Mouse (Mus musculus) midbrain, embryonic 14.5 days (tissue): ENCODE measurements around the gene Stn1. TPM values are rescaled to one million over a fixed set of nuclear protein-coding genes. Genes with fewer than 3 reads are reported as not detected.
A peak's percentile ranks its signal among the peaks of the same experiment; 100 is the strongest.
"Not testable (repeated sequence)": the region's sequence is repeated elsewhere in the genome, so short reads cannot be mapped to it uniquely, and the experiment has no call there.

Experiments used
- ATAC-seq: fragments of 200-750 bp; cut with Nextera tagmentation; 2 replicates; pipeline ENCODE4 v1.8.0; 2017; ENCODE audit warnings: moderate number of reproducible peaks, moderate library complexity; ENCODE audit not compliant: low FRiP score, low TSS enrichment
- DNase-seq: peaks from one replicate; pipeline ENCODE4 v3.0.0-alpha.2; 2015
- H3K27ac ChIP-seq: fragments of 300-500 bp; sonication (generic); replicated peaks from 2 replicates; pipeline ENCODE4 v1.5.1; 2014; ENCODE audit warnings: mild to moderate bottlenecking, low read depth, low read length, moderate library complexity
- H3K27me3 ChIP-seq: fragments of 300-500 bp; sonication (generic); 2 replicates; pipeline ENCODE4 v1.6.1; 2014; ENCODE audit warnings: low read length, control low read depth, mixed read lengths; ENCODE audit not compliant: control insufficient read depth, insufficient read depth
- H3K36me3 ChIP-seq: fragments of 300-500 bp; sonication (generic); 2 replicates; pipeline ENCODE4 v1.6.1; 2014; ENCODE audit warnings: low read length, control low read depth; ENCODE audit not compliant: control insufficient read depth, insufficient read depth
- H3K4me1 ChIP-seq: fragments of 300-500 bp; sonication (generic); 2 replicates; pipeline ENCODE4 v1.6.1; 2014; ENCODE audit warnings: mild to moderate bottlenecking, antibody characterized with exemption, low read length, control low read depth; ENCODE audit not compliant: control insufficient read depth, insufficient read depth
- H3K4me2 ChIP-seq: fragments of 300-500 bp; sonication (generic); 2 replicates; pipeline ENCODE4 v1.6.1; 2014; ENCODE audit warnings: mild to moderate bottlenecking, low read length, moderate library complexity
- H3K4me3 ChIP-seq: fragments of 300-500 bp; sonication (generic); replicated peaks from 2 replicates; pipeline ENCODE4 v1.5.1; 2014; ENCODE audit warnings: low read depth, low read length
- H3K9ac ChIP-seq: fragments of 300-500 bp; sonication (generic); replicated peaks from 2 replicates; pipeline ENCODE4 v1.6.1; 2014; ENCODE audit warnings: mild to moderate bottlenecking, low read length, moderate library complexity
- H3K9me3 ChIP-seq: fragments of 300-500 bp; sonication (generic); 2 replicates; pipeline ENCODE4 v1.6.1; 2016; ENCODE audit warnings: low read length, control low read depth, mixed read lengths; ENCODE audit not compliant: control insufficient read depth
- WGBS: fragments of 180-500 bp; shearing (Covaris S2); extraction: QIAGEN DNeasy Blood & Tissue Kit; methylation state at CpG from one replicate; pipeline ENCODE4 v1.1.7; 2014; 5-methylcytosine and 5-hydroxymethylcytosine counted together
- polyA plus RNA-seq: library from polyadenylated mRNA; unstranded; fragments of >200 nt; fragmentation: Nextera tagmentation; extraction: Ambion mirVana; gene quantifications from 2 replicates; pipeline ENCODE4 v1.2.1, GENCODE M21; 2014

The Stn1 gene
- 25.0 and 30.4 TPM in 2 replicates for polyA plus RNA-seq

GRCm38 (mm10) chr19:47537300-47537792 is at the start of gene Stn1:
Stn1 (minus strand) TSS chr19:47537507.
- DNase-seq = no peak
- WGBS = 5% methylated on average over 10 of the region's 10 CpGs
- peak within 1 kb of the TSS; percentile 58 for H3K9ac ChIP-seq
- peak within 1 kb of the TSS; percentile 75 for H3K4me2 ChIP-seq
- no peaks in the 10 kb centered on the region for H3K27me3 ChIP-seq
- H3K4me1 ChIP-seq = peaks cover 7% of the 10 kb centered on the region; the same call in 1 of the 2 replicates
- H3K4me3 ChIP-seq = peak within 1 kb of the TSS; percentile 48
- H3K9me3 ChIP-seq = no peaks in the 10 kb centered on the region
- no peaks in the 10 kb centered on the region for H3K36me3 ChIP-seq
- peak within 1 kb of the TSS; percentile 62 for H3K27ac ChIP-seq
- ATAC-seq = peak; percentile 53

- Histone ChIP-seq H3K9me3 (no peaks in the 10 kb centered on the region), H3K9ac (no peak overlapping the region), H3K27me3 (no peaks in the 10 kb centered on the region), H3K4me3 (no peak overlapping the region), H3K4me1 (peaks cover 2% of the 10 kb centered on the region), H3K36me3 (no peaks in the 10 kb centered on the region), H3K27ac (no peak overlapping the region), H3K4me2 (no peak overlapping the region)
- ATAC-seq = no peak
- WGBS = 92% methylated on average over 1 of the region's 1 CpGs
- DNase-seq = no peak
Observed at GRCm38 (mm10) chr19:47587009-47587408, 49.7 kb upstream of the Stn1 start.

DNA sequence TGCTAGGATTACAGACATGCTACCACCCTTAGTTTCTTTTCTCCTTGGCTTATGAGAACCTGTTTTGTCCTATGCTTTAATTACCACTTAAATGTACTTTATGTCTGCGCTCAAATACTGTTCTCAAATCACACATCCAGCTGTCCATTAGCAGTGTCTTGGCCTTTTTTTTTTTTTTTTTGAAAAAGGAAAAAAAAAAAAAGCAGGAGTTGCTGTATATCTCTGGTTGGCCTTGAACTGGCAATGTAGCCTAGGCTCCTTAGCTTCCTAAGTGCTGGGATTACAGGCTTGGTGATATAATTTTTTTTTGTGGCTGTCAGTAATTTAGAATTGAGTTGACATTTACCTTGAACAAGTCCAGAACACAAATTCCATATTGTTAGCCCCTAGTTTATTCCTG is 48.5 kb upstream of the Stn1 start:
- Histone ChIP-seq H3K4me1 (peaks cover 14% of the 10 kb centered on the region), H3K36me3 (no peaks in the 10 kb centered on the region), H3K9me3 (no peaks in the 10 kb centered on the region), H3K4me2 (no peak overlapping the region), H3K9ac (no peak overlapping the region), H3K27me3 (no peaks in the 10 kb centered on the region), H3K4me3 (no peak overlapping the region), H3K27ac (no peak overlapping the region)
- DNase-seq (no peak), ATAC-seq (no peak)
- 77% methylated on average over 1 of the region's 1 CpGs for WGBS

- no peaks in the 10 kb centered on the region for H3K36me3 ChIP-seq
- peak; percentile 79 for ATAC-seq
- no peaks in the 10 kb centered on the region for H3K27me3 ChIP-seq
- peaks cover 19% of the 10 kb centered on the region for H3K4me1 ChIP-seq
- peak overlapping the region; percentile 95 for H3K4me2 ChIP-seq
- peak; percentile 65 for DNase-seq
- peak overlapping the region; percentile 61 for H3K4me3 ChIP-seq
- under 1% methylated on average over 93 of the region's 96 CpGs for WGBS
- H3K27ac ChIP-seq = peak overlapping the region; percentile 92
- H3K9ac ChIP-seq = peak overlapping the region; percentile 88
- no peaks in the 10 kb centered on the region for H3K9me3 ChIP-seq
Observed at GRCm38 (mm10) chr19:47579788-47580631, 42.7 kb upstream of the Stn1 start.

- peak within 1 kb of the TSS; percentile 95 for H3K4me2 ChIP-seq
- under 1% methylated on average over 83 of the region's 83 CpGs for WGBS
Observed at GRCm38 (mm10) chr19:47579225-47579787, 42.0 kb upstream of the Stn1 start, which contains the start of gene Slk. Slk (plus strand) TSS chr19:47579678.

DNA sequence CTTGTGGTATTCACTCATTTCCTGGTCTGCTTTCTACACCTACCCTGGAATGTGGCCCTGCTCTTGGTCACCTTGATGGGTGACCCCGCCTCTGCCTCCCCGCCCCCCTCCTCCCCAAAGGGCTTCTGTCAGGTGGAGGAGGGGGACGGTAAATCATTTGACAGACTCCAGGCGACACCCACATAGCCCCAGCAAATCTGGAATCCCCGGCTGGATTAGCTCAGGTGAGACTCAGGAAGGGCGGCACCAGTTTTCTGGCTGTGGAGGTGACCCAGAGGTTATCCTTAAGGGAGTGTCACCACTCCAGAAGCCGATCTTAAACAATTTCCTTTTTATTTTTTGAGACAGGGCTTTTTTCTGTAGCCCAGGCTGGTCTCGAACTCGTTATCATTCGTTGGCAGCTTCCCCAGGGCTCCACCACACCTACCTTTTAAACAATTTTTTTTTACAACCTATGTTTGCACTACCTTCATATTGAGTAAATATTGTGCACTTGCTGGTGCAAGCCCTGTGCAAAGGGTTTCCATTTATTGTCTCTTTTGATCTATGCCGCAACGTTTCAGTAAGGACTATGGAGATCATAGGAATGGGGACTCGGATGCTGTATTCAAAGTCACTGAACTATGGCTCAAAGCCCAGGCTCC is 41.4 kb upstream of the Stn1 start:
- peak overlapping the region; percentile 88 for H3K9ac ChIP-seq
- no peaks in the 10 kb centered on the region for H3K27me3 ChIP-seq
- 18% methylated on average over 13 of the region's 13 CpGs for WGBS
- peak overlapping the region; percentile 61 for H3K4me3 ChIP-seq
- DNase-seq (no peak), ATAC-seq (no peak)
- H3K4me2 ChIP-seq = peak overlapping the region; percentile 95
- peaks cover 19% of the 10 kb centered on the region for H3K4me1 ChIP-seq
- H3K36me3 ChIP-seq = no peaks in the 10 kb centered on the region
- H3K9me3 ChIP-seq = no peaks in the 10 kb centered on the region
- H3K27ac ChIP-seq = peak overlapping the region; percentile 92

More at GRCm38 (mm10) chr19:47579225-47579787, 42.0 kb upstream of the Stn1 start, which contains the start of gene Slk:
- no peaks in the 10 kb centered on the region for H3K9me3 ChIP-seq
- H3K27me3 ChIP-seq = no peaks in the 10 kb centered on the region
- peak within 1 kb of the TSS; percentile 92 for H3K27ac ChIP-seq
- peak; percentile 95 for DNase-seq
- peak within 1 kb of the TSS; percentile 88 for H3K9ac ChIP-seq
- no peaks in the 10 kb centered on the region for H3K36me3 ChIP-seq
- peak within 1 kb of the TSS; percentile 61 for H3K4me3 ChIP-seq
- peaks cover 19% of the 10 kb centered on the region for H3K4me1 ChIP-seq
- ATAC-seq = peak; percentile 92

GRCm38 (mm10) chr19:47573718-47574117 is 36.4 kb upstream of the Stn1 start:
- WGBS = 88% methylated on average over 3 of the region's 3 CpGs

DNA sequence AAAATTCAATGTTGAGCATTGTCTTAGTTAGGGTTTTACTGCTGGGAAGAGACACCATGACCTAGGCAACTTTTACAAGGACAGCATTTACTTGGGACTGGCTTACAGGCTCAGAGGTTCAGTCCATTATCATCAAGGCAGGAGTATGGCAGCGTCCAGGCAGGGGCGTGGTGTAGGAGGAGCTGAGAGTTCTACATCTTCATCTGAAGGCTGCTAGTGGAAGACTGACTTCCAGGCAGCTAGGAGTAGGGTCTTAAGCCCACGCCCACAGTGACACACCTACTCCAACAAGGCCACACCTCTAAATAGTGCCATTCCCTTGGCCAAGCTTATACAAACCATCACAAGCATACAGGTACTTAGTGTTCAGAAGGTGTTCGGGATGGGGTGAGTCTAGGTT is 34.7 kb upstream of the Stn1 start:
- H3K27me3 ChIP-seq = peaks cover 12% of the 10 kb centered on the region; the same call in 1 of the 2 replicates
- DNase-seq, H3K9me3 ChIP-seq, H3K4me2 ChIP-seq, H3K36me3 ChIP-seq, H3K27ac ChIP-seq, H3K9ac ChIP-seq, H3K4me3 ChIP-seq, H3K4me1 ChIP-seq, ATAC-seq: not testable (repeated sequence)
- WGBS = 63% methylated on average over 4 of the region's 4 CpGs

More at GRCm38 (mm10) chr19:47573718-47574117, 36.4 kb upstream of the Stn1 start:
- no peak overlapping the region for H3K4me2 ChIP-seq
- no peaks in the 10 kb centered on the region for H3K9me3 ChIP-seq
- no peak for DNase-seq
- no peak overlapping the region for H3K9ac ChIP-seq
- 0 out of 2 replicates have a peak, but pooled peaks cover 3% of the 10 kb centered on the region for H3K4me1 ChIP-seq
- H3K27me3 ChIP-seq = peaks cover 3% of the 10 kb centered on the region; the same call in 1 of the 2 replicates
- no peak for ATAC-seq
- no peaks in the 10 kb centered on the region for H3K36me3 ChIP-seq
- H3K27ac ChIP-seq = no peak overlapping the region
- no peak overlapping the region for H3K4me3 ChIP-seq
